Mouse (Mus musculus) liver, embryonic 14.5 days (tissue): ENCODE measurements around the gene Trim47.

Experiments
- CTCF ChIP-seq: IDR thresholded peaks from 2 replicates; pipeline ENCODE4 v1.5.1; 2016; ENCODE audit warnings: antibody characterized with exemption, low read depth, control low read depth
- EP300 ChIP-seq: IDR thresholded peaks from 2 replicates; pipeline ENCODE4 v1.6.1; 2016; ENCODE audit warnings: antibody characterized with exemption, low read depth

GRCm38 (mm10) chr11:116079511-116079910 lies 47.5 kb downstream of the Trim47 start:
- TF ChIP-seq EP300 = no peak
- no peak for TF ChIP-seq CTCF
